Mouse (Mus musculus) MEL (cell line): Measurements from ENCODE around the gene Btbd1. TPM values are rescaled to one million over a fixed set of nuclear protein-coding genes. Genes with fewer than 3 reads are reported as not detected.

ENCODE experiments used
- DNase-seq: peaks from one replicate; pipeline ENCODE4 v3.0.0; 2011; ENCODE audit warnings: low read depth, low spot score
- H3K27ac ChIP-seq: 2 replicates; pipeline ENCODE4 v1.5.1; 2012; ENCODE audit warnings: low read depth, mild to moderate bottlenecking, control low read depth, low read length, moderate library complexity; ENCODE audit not compliant: control insufficient read depth
- H3K27me3 ChIP-seq, 2 experiments: fragments of 150-350 bp in 1 of 2; sonication (generic) in 1 of 2; 2 replicates each; pipeline ENCODE4 v1.6.1; 2012; ENCODE audit warnings: low read length in 2 of 2, mild to moderate bottlenecking in 2 of 2, improper control_type of control experiment in 1 of 2, moderate library complexity in 1 of 2; ENCODE audit not compliant: insufficient read depth in 2 of 2, control insufficient read depth in 1 of 2
- H3K36me3 ChIP-seq, 2 experiments: 2 replicates each; pipeline ENCODE4 v1.6.1; 2012 to 2014; ENCODE audit warnings: low read length in 2 of 2, improper control_type of control experiment in 1 of 2, inconsistent platforms in 1 of 2, mild to moderate bottlenecking in 1 of 2; ENCODE audit not compliant: insufficient read depth in 2 of 2, control insufficient read depth in 1 of 2
- H3K4me1 ChIP-seq, 2 experiments: fragments of 150-350 bp in 1 of 2; sonication (generic) in 1 of 2; 2 replicates each; pipeline ENCODE4 v1.6.1; 2012; ENCODE audit warnings: low read length in 2 of 2, improper control_type of control experiment in 1 of 2, mild to moderate bottlenecking in 1 of 2; ENCODE audit not compliant: insufficient read depth in 2 of 2, control insufficient read depth in 1 of 2
- H3K4me3 ChIP-seq, 2 experiments: fragments of 150-350 bp in 1 of 2; sonication (generic) in 1 of 2; 2 replicates each; pipeline ENCODE4 v1.5.1; 2012; ENCODE audit warnings: low read depth in 2 of 2, low read length in 2 of 2, mild to moderate bottlenecking in 2 of 2, moderate library complexity in 2 of 2, control low read depth in 1 of 2, improper control_type of control experiment in 1 of 2; ENCODE audit not compliant: control insufficient read depth in 1 of 2, insufficient read depth in 1 of 2
- H3K79me2 ChIP-seq: 2 replicates; pipeline ENCODE4 v1.6.1; 2012; ENCODE audit warnings: mild to moderate bottlenecking, low read length, moderate library complexity; ENCODE audit not compliant: control insufficient read depth, poor library complexity, insufficient read depth
- H3K9ac ChIP-seq: 2 replicates; pipeline ENCODE4 v1.6.1; 2012; ENCODE audit warnings: low read depth, mild to moderate bottlenecking, control low read depth, low read length, moderate library complexity; ENCODE audit not compliant: control insufficient read depth, poor library complexity, severe bottlenecking
- H3K9me3 ChIP-seq: fragments of 150-350 bp; sonication (generic); replicated peaks from 2 replicates; pipeline ENCODE4 v1.6.1; 2012; ENCODE audit warnings: mild to moderate bottlenecking, low read length, improper control_type of control experiment, moderate library complexity; ENCODE audit not compliant: insufficient read depth
- BHLHE40 ChIP-seq: IDR thresholded peaks from 2 replicates; pipeline ENCODE4 v1.6.1; 2012; ENCODE audit warnings: low read depth, mild to moderate bottlenecking, inconsistent platforms, low read length, improper control_type of control experiment, borderline replicate concordance
- CHD1 ChIP-seq: IDR thresholded peaks from 2 replicates; pipeline ENCODE4 v1.6.1; 2012; ENCODE audit warnings: low read depth, mild to moderate bottlenecking, inconsistent platforms, low read length, improper control_type of control experiment
- CHD2 ChIP-seq: IDR thresholded peaks from 2 replicates; pipeline ENCODE4 v1.6.1; 2011; ENCODE audit warnings: low read length, improper control_type of control experiment
- CTCF ChIP-seq, 3 experiments: IDR thresholded peaks in 2 of 3; conservative IDR thresholded peaks in 1 of 3; 2 replicates each; pipeline ENCODE4 v1.5.1; 2011 to 2012; ENCODE audit warnings: low read length in 3 of 3, low read depth in 2 of 3, mild to moderate bottlenecking in 2 of 3, improper control_type of control experiment in 1 of 3, inconsistent platforms in 1 of 3, mixed read lengths in 1 of 3, moderate library complexity in 1 of 3; ENCODE audit not compliant: control insufficient read depth in 1 of 3, insufficient read depth in 1 of 3, poor library complexity in 1 of 3, severe bottlenecking in 1 of 3
- E2F4 ChIP-seq: IDR thresholded peaks from 2 replicates; pipeline ENCODE4 v1.6.1; 2011; ENCODE audit warnings: low read depth, low read length, improper control_type of control experiment, borderline replicate concordance
- ETS1 ChIP-seq: IDR thresholded peaks from 2 replicates; pipeline ENCODE4 v1.6.1; 2012; ENCODE audit warnings: low read depth, mild to moderate bottlenecking, inconsistent platforms, low read length, improper control_type of control experiment, moderate library complexity
- GABPA ChIP-seq: IDR thresholded peaks from 2 replicates; pipeline ENCODE4 v1.6.1; 2012; ENCODE audit warnings: low read depth, mild to moderate bottlenecking, inconsistent platforms, low read length, improper control_type of control experiment, moderate library complexity
- GATA1 ChIP-seq: IDR thresholded peaks from 2 replicates; pipeline ENCODE4 v1.6.1; 2011; ENCODE audit warnings: low read depth, low read length, improper control_type of control experiment
- HCFC1 ChIP-seq: IDR thresholded peaks from 2 replicates; pipeline ENCODE4 v1.6.1; 2012; ENCODE audit warnings: low read depth, mild to moderate bottlenecking, inconsistent platforms, low read length, improper control_type of control experiment, moderate library complexity
- JUND ChIP-seq: IDR thresholded peaks from 2 replicates; pipeline ENCODE4 v1.6.1; 2011; ENCODE audit warnings: low read depth, mild to moderate bottlenecking, improper control_type of control experiment, low read length
- KAT2A ChIP-seq: conservative IDR thresholded peaks from 2 replicates; pipeline ENCODE4 v1.6.1; 2012; ENCODE audit warnings: low read depth, low read length, improper control_type of control experiment, inconsistent platforms
- MAFK ChIP-seq: IDR thresholded peaks from 2 replicates; pipeline ENCODE4 v1.6.1; 2011; ENCODE audit warnings: low read depth, mild to moderate bottlenecking, low read length, improper control_type of control experiment, borderline replicate concordance
- MAX ChIP-seq: IDR thresholded peaks from 2 replicates; pipeline ENCODE4 v1.6.1; 2011; ENCODE audit warnings: low read length, improper control_type of control experiment
- MAZ ChIP-seq: IDR thresholded peaks from 2 replicates; pipeline ENCODE4 v1.6.1; 2012; ENCODE audit warnings: low read depth, mild to moderate bottlenecking, inconsistent platforms, low read length, improper control_type of control experiment
- MEF2A ChIP-seq: IDR thresholded peaks from 2 replicates; pipeline ENCODE4 v1.6.1; 2014; ENCODE audit warnings: low read depth, mild to moderate bottlenecking, inconsistent platforms, low read length, improper control_type of control experiment; ENCODE audit not compliant: poor library complexity, insufficient replicate concordance, severe bottlenecking; ENCODE audit errors: extremely low read depth
- MXI1 ChIP-seq: IDR thresholded peaks from 2 replicates; pipeline ENCODE4 v1.6.1; 2011; ENCODE audit warnings: mild to moderate bottlenecking, low read depth, low read length, improper control_type of control experiment
- MYB ChIP-seq: IDR thresholded peaks from 2 replicates; pipeline ENCODE4 v1.6.1; 2011; ENCODE audit warnings: mild to moderate bottlenecking, low read depth, low read length, improper control_type of control experiment
- MYC ChIP-seq: IDR thresholded peaks from 2 replicates; pipeline ENCODE4 v1.6.1; 2011; ENCODE audit warnings: low read depth, mild to moderate bottlenecking, low read length, improper control_type of control experiment, moderate library complexity
- NELFE ChIP-seq: IDR thresholded peaks from 2 replicates; pipeline ENCODE4 v1.6.1; 2011; ENCODE audit warnings: low read depth, low read length, improper control_type of control experiment
- NRF1 ChIP-seq: IDR thresholded peaks from 2 replicates; pipeline ENCODE4 v1.6.1; 2014; ENCODE audit warnings: low read depth, mild to moderate bottlenecking, inconsistent platforms, low read length, improper control_type of control experiment, moderate library complexity; ENCODE audit not compliant: poor library complexity, insufficient read depth, severe bottlenecking
- POLR2A ChIP-seq, 2 experiments: IDR thresholded peaks; 2 replicates each; pipeline ENCODE4 v1.6.1; 2011 to 2012; ENCODE audit warnings: low read length in 2 of 2, mild to moderate bottlenecking in 2 of 2, control low read depth in 1 of 2, improper control_type of control experiment in 1 of 2, low read depth in 1 of 2, moderate library complexity in 1 of 2; ENCODE audit not compliant: control insufficient read depth in 1 of 2, insufficient read depth in 1 of 2, poor library complexity in 1 of 2
- POLR2AphosphoS2 ChIP-seq: IDR thresholded peaks from 2 replicates; pipeline ENCODE4 v1.6.1; 2011; ENCODE audit warnings: low read length, improper control_type of control experiment
- POLR2AphosphoS5 ChIP-seq: IDR thresholded peaks from 2 replicates; pipeline ENCODE4 v1.6.1; 2012; ENCODE audit warnings: low read depth, borderline replicate concordance, mild to moderate bottlenecking, inconsistent platforms, low read length, moderate library complexity, mixed read lengths
- RAD21 ChIP-seq: IDR thresholded peaks from 2 replicates; pipeline ENCODE4 v1.6.1; 2011; ENCODE audit warnings: mild to moderate bottlenecking, low read depth, low read length, improper control_type of control experiment
- RCOR1 ChIP-seq: IDR thresholded peaks from 2 replicates; pipeline ENCODE4 v1.6.1; 2012; ENCODE audit warnings: low read depth, mild to moderate bottlenecking, inconsistent platforms, low read length, improper control_type of control experiment
- SIN3A ChIP-seq: IDR thresholded peaks from 2 replicates; pipeline ENCODE4 v1.6.1; 2012; ENCODE audit warnings: low read length, improper control_type of control experiment, inconsistent platforms
- SMC3 ChIP-seq: IDR thresholded peaks from 2 replicates; pipeline ENCODE4 v1.6.1; 2011; ENCODE audit warnings: low read depth, low read length, improper control_type of control experiment
- TAL1 ChIP-seq: IDR thresholded peaks from 2 replicates; pipeline ENCODE4 v1.6.1; 2012; ENCODE audit warnings: mild to moderate bottlenecking, inconsistent platforms, low read length, moderate library complexity, mixed read lengths
- TBP ChIP-seq: IDR thresholded peaks from 2 replicates; pipeline ENCODE4 v1.8.0; 2011; ENCODE audit warnings: low read depth, low read length, improper control_type of control experiment
- TCF12 ChIP-seq: IDR thresholded peaks from 2 replicates; pipeline ENCODE4 v1.6.1; 2014; ENCODE audit warnings: low read depth, mild to moderate bottlenecking, inconsistent platforms, low read length, improper control_type of control experiment, moderate library complexity
- UBTF ChIP-seq: IDR thresholded peaks from 2 replicates; pipeline ENCODE4 v1.6.1; 2012; ENCODE audit warnings: low read depth, mild to moderate bottlenecking, inconsistent platforms, low read length, improper control_type of control experiment, moderate library complexity, borderline replicate concordance; ENCODE audit not compliant: insufficient read depth
- USF1 ChIP-seq: IDR thresholded peaks from 2 replicates; pipeline ENCODE4 v1.6.1; 2014; ENCODE audit warnings: low read depth, mild to moderate bottlenecking, inconsistent platforms, low read length, improper control_type of control experiment, moderate library complexity
- ZKSCAN1 ChIP-seq: IDR thresholded peaks from 2 replicates; pipeline ENCODE4 v1.6.1; 2012; ENCODE audit warnings: low read depth, mild to moderate bottlenecking, inconsistent platforms, low read length, improper control_type of control experiment, moderate library complexity
- ZNF384 ChIP-seq: IDR thresholded peaks from 2 replicates; pipeline ENCODE4 v1.6.1; 2012; ENCODE audit warnings: low read depth, mild to moderate bottlenecking, inconsistent platforms, low read length, improper control_type of control experiment
- polyA plus RNA-seq, 2 experiments: library from polyadenylated mRNA; stranded (reverse) in 1 of 2; unstranded in 1 of 2; fragments of >175 nt in 1 of 2; fragments of >200 nt in 1 of 2; gene quantifications; 2 replicates each; pipeline versions ENCODE4 v1.2.1 to v1.2.4; 2012; ENCODE audit warnings: low replicate concordance in 2 of 2, low read depth in 1 of 2; ENCODE audit not compliant: insufficient read length in 2 of 2, insufficient read depth in 1 of 2, missing spikeins in 1 of 2
- total RNA-seq: library from RNA; depleted of rRNA; stranded (reverse); fragments of 300-350 nt; gene quantifications from 2 replicates; pipeline ENCODE4 v1.2.3, GENCODE M21; 2012

Btbd1 gene
- total and polyA plus RNA-seq, 3 experiments = 31.0 to 62.0 TPM; not detected in 1

DNA sequence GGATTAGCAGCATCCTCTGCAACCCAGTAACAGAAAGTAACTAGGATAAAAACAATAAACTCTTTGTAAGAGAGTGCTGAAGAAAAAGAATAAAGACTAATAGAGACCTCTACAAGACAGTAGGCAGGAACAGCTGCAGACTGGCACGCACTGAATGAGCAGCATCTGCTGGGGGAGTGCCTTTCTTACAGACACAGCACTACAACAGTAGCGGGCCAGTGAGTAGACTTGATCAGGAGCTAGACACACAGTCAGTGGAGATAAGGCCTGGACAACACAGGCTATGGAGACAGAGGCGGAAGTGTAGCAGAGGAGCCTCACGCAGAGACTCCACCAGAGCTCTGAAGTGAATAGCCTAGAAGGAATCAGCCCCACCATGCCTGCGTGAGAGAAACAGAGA lies 23.2 kb downstream of the Btbd1 start (continued):
- no peak for TF ChIP-seq HCFC1

DNA sequence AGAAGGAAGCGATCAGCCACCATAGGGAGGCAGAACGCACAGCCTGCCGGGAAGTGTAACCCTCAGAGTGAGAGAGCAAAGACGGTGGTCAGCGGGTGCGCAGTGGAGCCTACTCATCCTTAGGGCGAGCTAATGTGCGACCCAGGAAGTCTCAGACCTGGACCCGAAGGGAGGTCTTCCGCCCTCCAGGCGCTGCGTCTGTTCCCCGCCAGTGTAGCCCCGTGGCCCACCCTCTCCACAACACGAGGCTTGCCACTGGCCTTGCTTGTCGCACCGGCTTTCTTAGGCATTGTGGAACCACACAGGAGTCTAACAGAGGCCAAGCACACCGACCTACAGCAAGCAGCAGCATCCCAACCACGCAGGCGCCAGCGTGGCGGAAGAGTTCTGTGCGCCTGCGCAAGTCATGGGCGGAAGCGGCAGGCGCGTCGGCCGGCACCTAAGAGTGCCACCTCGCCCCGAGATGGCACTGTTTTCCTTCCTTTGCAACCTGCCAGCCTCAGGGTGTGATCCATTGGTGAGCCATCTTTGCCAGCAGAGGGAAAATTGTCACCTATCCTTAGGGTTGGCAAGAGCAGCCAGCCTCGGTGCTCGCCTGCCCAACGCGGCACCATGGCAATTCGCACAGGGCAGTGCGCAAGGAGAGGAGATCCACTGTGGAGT lies 40.0 kb downstream of the Btbd1 start, which contains the start of gene 3110040N11Rik:
TSS of gene 3110040N11Rik (minus strand) at position 384 of the 663 bp plus-strand sequence.
- Histone ChIP-seq H3K4me1 (peaks cover 0 to 2% of the 10 kb centered on the region in 2 experiments; a peak in 1 of 4 replicates), H3K27ac (peak within 1 kb of the TSS; percentile 85), H3K36me3 (peaks cover 0 to 8% of the 10 kb centered on the region in 2 experiments; a peak in 3 of 4 replicates), H3K9ac (peak within 1 kb of the TSS; percentile 75), H3K79me2 (peaks cover 2% of the 10 kb centered on the region; the same call in 1 of the 2 replicates), H3K4me3 (peak within 1 kb of the TSS; percentile 86 to 90), H3K9me3 (no peaks in the 10 kb centered on the region), H3K27me3 (no peaks in the 10 kb centered on the region)
- peak; percentile 95 for DNase-seq
- TF ChIP-seq CTCF (IDR thresholded peaks at IDR 0.05 in 2 of 3, conservative IDR thresholded peaks at IDR 0.05 in 1 of 3; ENCODE audit: control insufficient read depth in 1 of 3, insufficient read depth in 1 of 3, low read depth in 2 of 3, low read length in 3 of 3, poor library complexity in 1 of 3, severe bottlenecking in 1 of 3) (peak in 2 of 3 experiments; percentile 25 to 38; a peak in 4 of 6 replicates), SMC3 (peak; percentile 9; the same call in 1 of the 2 replicates), BHLHE40 (no peak), GATA1 (no peak), POLR2AphosphoS2 (peak; percentile 96), SIN3A (peak; percentile 76), TCF12 (peak; percentile 61), JUND (peak; percentile 40; the same call in 1 of the 2 replicates), RAD21 (peak; percentile 38), MYB (no peak), MAZ (0 out of 2 replicates have a peak, but pooled peaks have one; percentile 46), CHD2 (no peak), RCOR1 (no peak), ZKSCAN1 (no peak), E2F4 (peak; percentile 53; the same call in 1 of the 2 replicates), ETS1 (no peak; the same call in 1 of the 2 replicates), MXI1 (peak; percentile 76), NELFE (peak; percentile 98), KAT2A (no peak; the same call in 1 of the 2 replicates), UBTF (no peak), TBP (peak; percentile 83), MEF2A (no peak), GABPA (no peak), MAX (peak; percentile 76), TAL1 (no peak), USF1 (no peak; the same call in 1 of the 2 replicates), POLR2A (IDR thresholded peaks at IDR 0.05; ENCODE audit: control insufficient read depth in 1 of 2, insufficient read depth in 1 of 2, low read depth in 1 of 2, low read length in 2 of 2, poor library complexity in 1 of 2) (peak; percentile 78 to 99; a peak in 3 of 4 replicates), POLR2AphosphoS5 (no peak; the same call in 1 of the 2 replicates), NRF1 (peak; percentile 99), HCFC1 (peak; percentile 82), ZNF384 (no peak), CHD1 (no peak; the same call in 1 of the 2 replicates), MAFK (no peak), MYC (peak; percentile 93)
